Mouse (Mus musculus) embryonic fibroblast, embryonic 13.5 days (primary cell): ENCODE data around the gene Zrsr1. TPM values are rescaled to one million over a fixed set of nuclear protein-coding genes. Genes with fewer than 3 reads are reported as not detected.

ENCODE experiments used
- H3K27ac ChIP-seq: 2 replicates; pipeline ENCODE4 v1.5.1; 2012; ENCODE audit warnings: low read length, control low read depth, inconsistent platforms; ENCODE audit not compliant: insufficient read depth
- H3K4me1 ChIP-seq: 2 replicates; pipeline ENCODE4 v1.6.1; 2011; ENCODE audit warnings: low read length; ENCODE audit not compliant: control insufficient read depth, insufficient read depth
- H3K4me3 ChIP-seq: 2 replicates; pipeline ENCODE4 v1.5.1; 2011; ENCODE audit warnings: mild to moderate bottlenecking, control low read depth, low read length; ENCODE audit not compliant: insufficient read depth
- CTCF ChIP-seq: IDR thresholded peaks from 2 replicates; pipeline ENCODE4 v1.5.1; 2011; ENCODE audit warnings: mild to moderate bottlenecking, control low read depth, low read length, moderate library complexity, borderline replicate concordance; ENCODE audit not compliant: insufficient read depth
- POLR2A ChIP-seq: IDR thresholded peaks from 2 replicates; pipeline ENCODE4 v1.6.1; 2011; ENCODE audit warnings: low read depth, mild to moderate bottlenecking, control low read depth, low read length, moderate library complexity
- polyA plus RNA-seq: library from polyadenylated mRNA; stranded (reverse); fragments of >200 nt; gene quantifications from 2 replicates; pipeline ENCODE4 v1.2.4, GENCODE M21; 2011; ENCODE audit warnings: low read depth; ENCODE audit not compliant: missing spikeins, insufficient read length

Zrsr1 gene
- polyA plus RNA-seq, 1 experiment, result 12.6 TPM

GRCm38 (mm10) chr11:22938983-22939382, 32.8 kb upstream of the Zrsr1 start:
- no peaks in the 10 kb centered on the region for H3K4me1 ChIP-seq
- no peak overlapping the region for H3K4me3 ChIP-seq
- TF ChIP-seq CTCF (no peak), POLR2A (no peak)
- H3K27ac ChIP-seq, result no peak overlapping the region

- Histone ChIP-seq H3K4me1 (peaks cover 4% of the 10 kb centered on the region; the same call in 1 of the 2 replicates), H3K4me3 (no peak overlapping the region), H3K27ac (no peak overlapping the region)
- TF ChIP-seq POLR2A, result no peak
- TF ChIP-seq CTCF, result no peak
Observed at GRCm38 (mm10) chr11:22949101-22949500, 22.7 kb upstream of the Zrsr1 start.

GRCm38 (mm10) chr11:22950131-22950530, 21.7 kb upstream of the Zrsr1 start:
- TF ChIP-seq POLR2A (no peak), CTCF (no peak)
- Histone ChIP-seq H3K4me1 (peaks cover 4% of the 10 kb centered on the region; the same call in 1 of the 2 replicates), H3K27ac (no peak overlapping the region), H3K4me3 (no peak overlapping the region)

GRCm38 (mm10) chr11:22952668-22953067, 19.1 kb upstream of the Zrsr1 start:
- H3K27ac ChIP-seq, result no peak overlapping the region
- H3K4me1 ChIP-seq, result peaks cover 4% of the 10 kb centered on the region; the same call in 1 of the 2 replicates
- TF ChIP-seq POLR2A (no peak), CTCF (no peak)
- H3K4me3 ChIP-seq, result no peak overlapping the region

- H3K27ac ChIP-seq, result no peak overlapping the region
- no peak overlapping the region for H3K4me3 ChIP-seq
- no peak for TF ChIP-seq CTCF
- TF ChIP-seq POLR2A, result no peak
- no peaks in the 10 kb centered on the region for H3K4me1 ChIP-seq
Observed at GRCm38 (mm10) chr11:22956346-22956745, 15.5 kb upstream of the Zrsr1 start.

- H3K4me3 ChIP-seq, result no peak overlapping the region
- H3K27ac ChIP-seq, result no peak overlapping the region
- H3K4me1 ChIP-seq, result no peaks in the 10 kb centered on the region
- TF ChIP-seq CTCF (peak; percentile 74; the same call in 1 of the 2 replicates), POLR2A (no peak)
Observed at GRCm38 (mm10) chr11:22956830-22957229, 15.0 kb upstream of the Zrsr1 start.

- H3K4me1 ChIP-seq, result no peaks in the 10 kb centered on the region
- no peak for TF ChIP-seq CTCF
- TF ChIP-seq POLR2A, result no peak
- no peak overlapping the region for H3K4me3 ChIP-seq
- H3K27ac ChIP-seq, result no peak overlapping the region
Observed at GRCm38 (mm10) chr11:22957791-22958374, 13.9 kb upstream of the Zrsr1 start.

- no peak overlapping the region for H3K27ac ChIP-seq
- no peak for TF ChIP-seq CTCF
- no peak for TF ChIP-seq POLR2A
- peaks cover 4% of the 10 kb centered on the region for H3K4me1 ChIP-seq
- no peak overlapping the region for H3K4me3 ChIP-seq
Observed at GRCm38 (mm10) chr11:22962101-22962500, 9.7 kb upstream of the Zrsr1 start.

GRCm38 (mm10) chr11:22964401-22964800, 7.4 kb upstream of the Zrsr1 start:
- TF ChIP-seq CTCF (no peak), POLR2A (no peak)
- H3K27ac ChIP-seq, result no peak overlapping the region
- H3K4me3 ChIP-seq, result no peak overlapping the region
- peaks cover 4% of the 10 kb centered on the region for H3K4me1 ChIP-seq

- Histone ChIP-seq H3K4me1 (peaks cover 4% of the 10 kb centered on the region), H3K27ac (no peak overlapping the region), H3K4me3 (no peak overlapping the region)
- TF ChIP-seq POLR2A (no peak), CTCF (no peak)
Observed at GRCm38 (mm10) chr11:22965503-22965902, 6.3 kb upstream of the Zrsr1 start.
